Mouse (Mus musculus) midbrain, embryonic 10.5 days (tissue): ENCODE data around the gene Mtg2. TPM values are rescaled to one million over a fixed set of nuclear protein-coding genes. Genes with fewer than 3 reads are reported as not detected.

Source experiments
- DNase-seq: peaks from one replicate; pipeline ENCODE4 v3.0.0-alpha.2; 2017; ENCODE audit warnings: low spot score
- H3K27ac ChIP-seq: fragments of 300-500 bp; sonication (generic); replicated peaks from 2 replicates; pipeline ENCODE4 v1.5.1; 2016; ENCODE audit warnings: mild to moderate bottlenecking
- H3K27me3 ChIP-seq: fragments of 300-500 bp; sonication (generic); 2 replicates; pipeline ENCODE4 v1.6.1; 2016; ENCODE audit warnings: low read depth, mild to moderate bottlenecking; ENCODE audit not compliant: poor library complexity, severe bottlenecking
- H3K36me3 ChIP-seq: fragments of 300-500 bp; sonication (generic); 2 replicates; pipeline ENCODE4 v1.6.1; 2016; ENCODE audit warnings: mild to moderate bottlenecking, moderate library complexity
- H3K4me1 ChIP-seq: fragments of 300-500 bp; sonication (generic); 2 replicates; pipeline ENCODE4 v1.6.1; 2016
- H3K4me3 ChIP-seq: fragments of 300-500 bp; sonication (generic); 2 replicates; pipeline ENCODE4 v1.5.1; 2016; ENCODE audit warnings: mild to moderate bottlenecking, moderate library complexity
- H3K9me3 ChIP-seq: fragments of 300-500 bp; sonication (generic); replicated peaks from 2 replicates; pipeline ENCODE4 v1.6.1; 2016; ENCODE audit warnings: mild to moderate bottlenecking
- WGBS: fragments of 180-500 bp; shearing (Covaris S2); methylation state at CpG from one replicate; pipeline ENCODE4 v1.1.7; 2016; 5-methylcytosine and 5-hydroxymethylcytosine counted together
- polyA plus RNA-seq: library from polyadenylated mRNA; unstranded; fragments of >200 nt; fragmentation: Nextera tagmentation; extraction: Ambion mirVana; gene quantifications from 2 replicates; pipeline ENCODE4 v1.2.1, GENCODE M21; 2016

Mtg2 gene
- polyA plus RNA-seq, 1 experiment from 2014 or later = 33.2 TPM

DNA sequence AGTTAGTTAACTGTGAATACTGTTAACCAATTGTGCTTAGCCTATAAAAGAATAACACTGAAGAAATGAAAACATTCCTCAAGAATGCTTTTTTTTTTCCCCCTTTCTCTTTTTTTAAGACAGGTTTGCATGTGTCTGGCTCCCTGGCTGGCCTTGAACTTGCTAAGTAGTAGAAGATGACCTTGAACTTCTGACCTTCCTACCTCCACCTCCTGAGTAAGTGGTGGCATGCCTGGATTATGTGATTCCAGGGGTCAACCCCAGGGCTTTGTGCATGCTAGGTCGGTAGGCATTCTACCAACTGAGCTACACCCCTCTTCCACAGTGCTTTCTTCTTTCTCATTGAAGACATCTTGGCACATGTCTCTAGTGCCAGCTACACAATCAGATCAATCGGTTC lies 1.3 kb downstream of the Mtg2 start:
- no peaks in the 10 kb centered on the region for H3K27me3 ChIP-seq
- H3K9me3 ChIP-seq = no peaks in the 10 kb centered on the region
- WGBS = 88% methylated on average over 2 of the region's 2 CpGs
- peaks cover 18% of the 10 kb centered on the region for H3K4me1 ChIP-seq
- H3K27ac ChIP-seq = no peak overlapping the region
- peaks cover 34% of the 10 kb centered on the region for H3K36me3 ChIP-seq
- DNase-seq = no peak
- peak overlapping the region; percentile 77; the same call in 1 of the 2 replicates for H3K4me3 ChIP-seq

DNA sequence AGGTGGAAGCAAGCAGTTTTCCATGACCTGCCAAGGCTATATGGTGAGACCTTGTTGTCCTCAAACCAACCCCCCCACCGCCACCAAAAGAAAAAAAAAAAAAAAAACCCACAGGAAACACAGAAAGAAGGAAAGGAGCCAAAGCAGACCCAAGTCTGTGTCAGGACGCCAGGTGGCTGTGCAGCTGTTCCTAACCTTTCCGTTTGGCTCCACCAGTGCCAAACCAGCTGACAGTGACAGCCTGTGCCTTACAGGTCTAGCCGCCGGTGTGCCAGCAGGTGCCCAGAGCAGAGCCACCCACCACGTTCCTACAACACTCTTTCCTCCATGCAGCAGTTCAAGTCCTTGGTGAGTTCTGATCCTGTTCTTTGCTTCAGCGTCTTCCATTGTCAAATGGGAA lies 2.5 kb downstream of the Mtg2 start:
- H3K27me3 ChIP-seq = no peaks in the 10 kb centered on the region
- peaks cover 34% of the 10 kb centered on the region for H3K36me3 ChIP-seq
- H3K27ac ChIP-seq = no peak overlapping the region
- WGBS = 89% methylated on average over 7 of the region's 7 CpGs
- peaks cover 18% of the 10 kb centered on the region for H3K4me1 ChIP-seq
- no peak overlapping the region for H3K4me3 ChIP-seq
- no peak for DNase-seq
- no peaks in the 10 kb centered on the region for H3K9me3 ChIP-seq

DNA sequence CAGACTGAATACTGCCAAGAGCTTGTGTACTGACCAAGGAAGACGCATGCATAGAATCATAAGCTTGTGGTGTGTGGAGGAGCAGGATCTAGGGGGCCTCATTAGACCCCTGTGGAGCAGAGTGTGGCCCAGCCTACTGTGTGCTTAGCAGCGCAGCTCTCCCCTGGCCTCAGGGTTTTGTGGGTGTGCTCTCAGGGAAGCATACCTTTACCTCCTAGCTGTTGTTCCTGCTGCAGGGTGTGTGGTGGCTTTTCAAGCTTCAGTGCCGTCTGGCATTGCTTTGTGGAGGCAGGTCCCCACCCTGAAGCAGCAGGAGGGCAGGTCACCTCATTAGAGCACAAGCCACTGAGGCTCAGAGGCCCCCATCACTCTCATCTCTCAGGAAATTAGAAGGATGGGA lies 7.2 kb downstream of the Mtg2 start:
- no peaks in the 10 kb centered on the region for H3K4me1 ChIP-seq
- no peaks in the 10 kb centered on the region for H3K9me3 ChIP-seq
- H3K27me3 ChIP-seq = no peaks in the 10 kb centered on the region
- H3K27ac ChIP-seq = no peak overlapping the region
- H3K4me3 ChIP-seq = no peak overlapping the region
- DNase-seq = no peak
- 71% methylated on average over 3 of the region's 3 CpGs for WGBS
- H3K36me3 ChIP-seq = peaks cover 58% of the 10 kb centered on the region

DNA sequence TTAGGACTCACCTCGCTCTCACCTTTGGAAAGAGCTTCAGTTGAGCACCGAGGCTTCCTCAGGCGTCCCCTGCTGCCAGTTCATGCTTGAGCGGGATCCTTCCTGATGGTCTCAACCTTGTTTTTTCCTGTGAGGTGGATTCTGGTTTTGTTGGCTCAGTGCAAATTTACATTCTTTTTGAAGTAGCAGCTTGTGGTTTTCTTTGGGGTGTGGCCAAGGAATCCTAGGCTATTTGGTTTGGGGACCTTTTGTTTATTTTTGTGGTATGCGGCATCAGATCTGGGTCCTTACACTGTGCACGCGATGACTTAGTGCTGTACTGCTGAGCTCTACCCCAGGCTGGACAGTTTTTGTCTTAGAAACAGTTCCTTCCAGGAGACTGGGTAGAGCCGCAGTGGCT lies 10.3 kb downstream of the Mtg2 start:
- Histone ChIP-seq H3K9me3 (no peaks in the 10 kb centered on the region), H3K4me3 (no peak overlapping the region), H3K4me1 (peaks cover 6% of the 10 kb centered on the region; the same call in 1 of the 2 replicates), H3K27me3 (no peaks in the 10 kb centered on the region), H3K27ac (no peak overlapping the region), H3K36me3 (peaks cover 69% of the 10 kb centered on the region)
- DNase-seq = no peak
- WGBS = 92% methylated on average over 8 of the region's 8 CpGs

DNA sequence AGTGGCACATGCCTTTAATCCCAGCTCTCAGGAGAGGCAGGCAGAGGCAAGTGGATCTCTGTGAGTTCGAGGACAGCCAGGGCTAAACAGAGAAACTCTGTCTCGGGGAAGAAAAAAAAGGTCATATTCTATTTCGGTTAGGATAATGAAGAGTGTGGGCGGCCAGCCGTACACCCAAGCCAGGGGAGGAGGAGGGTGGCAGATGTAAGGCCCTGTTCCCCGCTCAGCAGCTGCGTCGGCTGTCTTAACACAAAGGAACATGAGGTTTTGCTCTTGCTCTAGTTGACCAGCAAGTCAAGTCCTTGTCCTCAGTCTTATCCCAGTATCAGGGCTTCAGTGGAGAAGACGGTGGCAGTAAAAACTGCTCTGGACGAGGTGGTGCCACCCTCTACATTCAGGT lies 12.7 kb downstream of the Mtg2 start:
- Histone ChIP-seq H3K27me3 (no peaks in the 10 kb centered on the region), H3K4me3 (no peak overlapping the region), H3K36me3 (peaks cover 75% of the 10 kb centered on the region), H3K4me1 (peaks cover 16% of the 10 kb centered on the region; the same call in 1 of the 2 replicates), H3K9me3 (no peaks in the 10 kb centered on the region), H3K27ac (no peak overlapping the region)
- no peak for DNase-seq
- WGBS = 89% methylated on average over 10 of the region's 10 CpGs

DNA sequence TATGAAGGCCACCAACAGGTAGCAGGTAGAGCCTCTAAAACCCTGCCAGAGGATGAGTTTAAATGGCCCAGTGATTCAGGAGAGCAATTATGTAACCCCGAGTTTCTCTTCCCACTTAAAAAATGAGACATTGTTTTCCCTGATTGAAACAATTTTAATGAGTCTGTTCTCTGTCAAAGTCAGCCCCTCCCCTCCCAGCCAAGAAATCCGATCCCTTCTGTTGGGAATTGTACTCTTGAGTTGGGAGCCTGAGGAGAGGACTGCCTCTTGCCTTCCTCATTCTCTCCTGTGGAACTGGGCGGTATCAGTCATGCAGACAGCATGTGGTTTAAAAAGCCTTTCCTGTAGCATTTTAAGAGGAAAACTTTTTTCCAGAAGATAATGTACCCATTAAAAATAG lies 14.2 kb downstream of the Mtg2 start:
- Histone ChIP-seq H3K4me1 (peaks cover 21% of the 10 kb centered on the region; the same call in 1 of the 2 replicates), H3K9me3 (no peaks in the 10 kb centered on the region), H3K4me3 (no peak overlapping the region), H3K27me3 (no peaks in the 10 kb centered on the region), H3K36me3 (peaks cover 63% of the 10 kb centered on the region), H3K27ac (no peak overlapping the region)
- WGBS = 63% methylated on average over 3 of the region's 3 CpGs
- no peak for DNase-seq

DNA sequence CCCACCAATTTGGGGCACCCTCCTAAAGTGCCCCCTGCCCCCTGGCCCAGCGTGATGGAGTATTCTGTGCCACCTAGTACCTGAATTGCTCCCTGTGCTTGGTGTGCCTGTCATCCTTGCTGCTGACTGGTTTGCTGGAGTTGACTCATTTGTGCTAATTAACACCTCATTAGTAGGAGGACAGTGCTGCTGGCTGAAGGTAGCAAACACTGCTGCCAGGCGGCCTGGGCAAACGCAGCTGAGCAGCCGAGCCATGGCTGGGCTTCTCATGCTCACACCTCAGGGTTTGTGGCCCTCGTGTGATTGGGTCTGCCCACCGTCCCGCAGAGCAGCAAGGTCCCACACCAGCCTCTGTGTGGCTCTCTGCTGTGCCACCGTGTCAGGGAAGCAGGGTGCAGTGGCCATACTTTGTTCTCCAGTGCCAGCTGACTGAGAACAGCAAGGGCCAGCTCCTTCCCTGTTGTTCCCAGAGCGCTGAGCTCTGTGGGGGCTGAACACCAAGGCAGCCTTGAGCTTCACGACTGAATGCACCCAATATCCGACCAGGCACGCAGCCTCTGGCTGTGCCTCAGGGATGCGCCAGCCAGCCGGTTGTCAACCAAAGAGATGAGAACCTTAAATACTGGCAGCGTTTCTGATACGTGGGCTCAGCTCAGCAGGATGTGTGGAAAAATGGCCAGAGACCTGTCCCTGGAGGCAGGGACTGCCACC lies 15.7 kb downstream of the Mtg2 start:
- Histone ChIP-seq H3K27ac (0 out of 2 replicates have a peak overlapping the region, but pooled peaks have one; percentile 15), H3K4me1 (peaks cover 27% of the 10 kb centered on the region; the same call in 1 of the 2 replicates), H3K9me3 (no peaks in the 10 kb centered on the region), H3K4me3 (no peak overlapping the region), H3K36me3 (peaks cover 51% of the 10 kb centered on the region), H3K27me3 (no peaks in the 10 kb centered on the region)
- 83% methylated on average over 16 of the region's 16 CpGs for WGBS
- no peak for DNase-seq

DNA sequence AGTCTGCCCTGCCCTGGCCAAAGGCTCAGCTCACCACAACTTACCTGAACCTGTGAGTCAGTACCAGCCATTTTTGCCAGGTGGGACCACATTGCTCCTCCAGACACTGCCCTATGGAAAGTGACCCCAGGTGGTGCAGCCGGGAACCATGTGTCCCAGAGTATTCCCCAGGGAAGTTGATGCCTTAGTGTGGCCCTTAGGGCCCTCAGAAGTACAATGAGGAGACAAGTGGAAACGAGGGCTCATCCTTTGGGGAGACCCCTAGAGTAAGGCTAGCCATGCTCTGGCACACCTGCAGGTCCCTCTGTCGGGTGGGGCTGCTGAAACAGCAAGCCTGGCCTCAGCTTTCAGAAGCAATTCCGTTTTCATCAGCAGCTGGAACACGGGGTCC lies 16.2 kb downstream of the Mtg2 start:
- Histone ChIP-seq H3K9me3 (no peaks in the 10 kb centered on the region), H3K4me1 (peaks cover 27% of the 10 kb centered on the region; the same call in 1 of the 2 replicates), H3K4me3 (no peak overlapping the region), H3K36me3 (peaks cover 47% of the 10 kb centered on the region), H3K27ac (no peak overlapping the region), H3K27me3 (no peaks in the 10 kb centered on the region)
- no peak for DNase-seq
- 88% methylated on average over 5 of the region's 5 CpGs for WGBS

DNA sequence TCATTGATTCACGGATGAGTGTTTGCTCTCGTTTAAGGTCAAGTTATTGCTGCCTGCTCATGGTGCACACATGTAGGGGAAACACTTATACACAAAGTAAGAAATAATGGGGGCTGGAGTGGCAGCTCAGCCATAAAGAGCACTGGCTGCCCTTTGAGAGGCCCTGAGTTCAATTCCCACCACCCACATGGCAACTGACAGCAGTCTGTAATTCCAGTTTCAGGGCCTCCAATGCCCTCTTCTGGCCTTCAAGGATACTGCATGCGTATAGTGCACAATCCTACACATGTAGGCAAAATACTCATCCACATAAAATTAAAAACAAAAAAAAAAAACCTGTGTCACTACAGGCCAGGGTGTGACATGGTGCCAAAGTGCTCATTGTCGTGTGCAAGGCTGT lies 17.1 kb downstream of the Mtg2 start:
- Histone ChIP-seq H3K4me3 (no peak overlapping the region), H3K27me3 (no peaks in the 10 kb centered on the region), H3K4me1 (peaks cover 27% of the 10 kb centered on the region; the same call in 1 of the 2 replicates), H3K36me3 (peaks cover 39% of the 10 kb centered on the region), H3K9me3 (no peaks in the 10 kb centered on the region), H3K27ac (no peak overlapping the region)
- no peak for DNase-seq
- WGBS = 93% methylated on average over 4 of the region's 4 CpGs

DNA sequence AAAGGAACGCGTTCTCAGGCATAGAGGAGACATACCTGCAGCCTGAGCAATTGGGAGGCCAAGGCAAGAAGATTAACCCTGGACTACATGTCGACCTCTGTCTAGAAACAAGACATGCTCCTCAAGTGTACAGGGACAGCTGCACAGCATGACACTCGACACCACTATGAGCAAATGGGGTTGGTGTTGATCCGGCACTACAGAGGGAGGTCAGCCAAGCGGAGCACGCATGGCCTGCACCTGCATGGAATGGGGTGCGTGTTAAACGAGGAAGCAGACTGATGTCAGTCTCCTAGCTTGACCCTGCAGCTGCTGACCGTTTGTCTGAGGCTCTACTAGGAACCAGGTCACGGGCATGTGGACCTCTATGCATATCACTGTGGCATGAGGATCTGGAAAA lies 19.9 kb downstream of the Mtg2 start:
- 75% methylated on average over 11 of the region's 11 CpGs for WGBS
- no peak for DNase-seq
- Histone ChIP-seq H3K27ac (no peak overlapping the region), H3K27me3 (0 out of 2 replicates have a peak, but pooled peaks cover under 1% of the 10 kb centered on the region), H3K4me3 (no peak overlapping the region), H3K4me1 (peaks cover 21% of the 10 kb centered on the region; the same call in 1 of the 2 replicates), H3K9me3 (no peaks in the 10 kb centered on the region), H3K36me3 (peaks cover 21% of the 10 kb centered on the region)

DNA sequence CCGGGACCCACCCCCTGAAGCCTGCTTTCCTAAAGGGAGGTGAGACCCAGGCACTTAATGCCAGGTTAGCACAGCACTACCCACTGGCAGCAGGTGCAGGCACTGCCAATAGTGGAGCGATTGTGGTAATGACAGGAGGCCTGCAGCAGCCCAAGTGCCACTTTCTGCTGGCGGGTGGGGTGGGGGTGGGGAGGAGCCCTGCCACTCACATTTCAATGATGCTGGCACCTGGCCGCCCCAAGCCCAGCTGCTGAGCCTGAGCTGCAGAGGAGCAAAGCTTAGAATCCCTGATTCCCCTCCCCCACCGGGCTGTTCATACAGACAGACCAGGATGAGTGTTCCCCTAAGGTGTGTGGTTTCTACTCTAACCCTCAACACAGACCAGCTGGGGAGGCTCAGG lies 25.3 kb downstream of the Mtg2 start:
- H3K9me3 ChIP-seq = no peaks in the 10 kb centered on the region
- H3K36me3 ChIP-seq = no peaks in the 10 kb centered on the region
- no peak for DNase-seq
- H3K4me1 ChIP-seq = peaks cover 33% of the 10 kb centered on the region
- peak overlapping the region; percentile 33; the same call in 1 of the 2 replicates for H3K27ac ChIP-seq
- 46% methylated on average over 5 of the region's 5 CpGs for WGBS
- peaks cover 51% of the 10 kb centered on the region for H3K27me3 ChIP-seq
- H3K4me3 ChIP-seq = no peak overlapping the region

DNA sequence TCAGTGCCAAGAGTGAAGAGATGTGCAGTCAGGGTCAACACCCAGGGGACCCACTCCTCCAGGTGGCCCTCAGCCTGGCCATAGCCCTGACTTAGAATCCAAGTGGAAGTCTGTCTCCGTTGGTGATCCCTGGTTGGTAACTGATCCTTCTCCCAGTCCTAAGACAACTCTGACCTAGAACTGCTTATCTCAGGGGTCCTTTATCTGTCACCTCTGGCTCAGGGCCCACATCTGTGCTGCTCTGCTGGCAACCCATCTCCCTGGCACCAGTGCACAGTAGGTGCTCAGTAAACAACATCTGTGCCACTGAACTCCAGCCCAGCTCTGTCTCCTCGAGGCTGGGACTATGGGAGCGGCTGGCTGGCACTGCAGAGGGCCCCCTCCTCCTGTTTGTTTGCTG lies 27.2 kb downstream of the Mtg2 start:
- H3K27ac ChIP-seq = no peak overlapping the region
- DNase-seq = no peak
- no peaks in the 10 kb centered on the region for H3K9me3 ChIP-seq
- 46% methylated on average over 3 of the region's 3 CpGs for WGBS
- H3K36me3 ChIP-seq = no peaks in the 10 kb centered on the region
- H3K4me1 ChIP-seq = peaks cover 34% of the 10 kb centered on the region
- H3K27me3 ChIP-seq = peaks cover 70% of the 10 kb centered on the region
- H3K4me3 ChIP-seq = no peak overlapping the region

DNA sequence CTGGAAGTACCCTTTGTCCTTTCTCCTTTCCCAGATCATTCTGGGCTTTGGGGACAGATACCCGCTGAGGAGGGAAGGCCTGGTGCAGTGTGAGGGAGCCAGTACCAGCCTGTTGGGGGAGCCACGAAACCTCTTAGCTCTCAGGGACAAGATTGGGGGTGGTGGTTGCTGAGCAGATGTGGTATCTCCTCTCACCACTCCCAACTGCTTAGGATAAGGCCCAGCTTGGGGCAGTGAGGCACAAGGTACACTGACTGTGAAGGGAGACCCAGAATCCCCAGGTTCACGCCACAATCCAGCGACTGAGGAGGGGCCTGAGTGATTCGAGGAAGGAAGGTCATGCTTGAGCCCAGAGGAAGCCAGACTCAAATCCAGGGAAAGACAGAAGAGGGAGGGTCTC lies 27.8 kb downstream of the Mtg2 start:
- Histone ChIP-seq H3K4me3 (no peak overlapping the region), H3K36me3 (no peaks in the 10 kb centered on the region), H3K27me3 (peaks cover 75% of the 10 kb centered on the region), H3K9me3 (no peaks in the 10 kb centered on the region), H3K27ac (0 out of 2 replicates have a peak overlapping the region, but pooled peaks have one; percentile 38), H3K4me1 (peaks cover 40% of the 10 kb centered on the region)
- WGBS = 41% methylated on average over 5 of the region's 5 CpGs
- no peak for DNase-seq
